Mouse (Mus musculus): Measurements from ENCODE around the gene Hdgfl3. TPM values are rescaled to one million over a fixed set of nuclear protein-coding genes. Genes with fewer than 3 reads are reported as not detected.

The Hdgfl3 gene
- 0.25 TPM in 1 of 2 replicates, not detected in the other for total RNA-seq (2023)

DNA sequence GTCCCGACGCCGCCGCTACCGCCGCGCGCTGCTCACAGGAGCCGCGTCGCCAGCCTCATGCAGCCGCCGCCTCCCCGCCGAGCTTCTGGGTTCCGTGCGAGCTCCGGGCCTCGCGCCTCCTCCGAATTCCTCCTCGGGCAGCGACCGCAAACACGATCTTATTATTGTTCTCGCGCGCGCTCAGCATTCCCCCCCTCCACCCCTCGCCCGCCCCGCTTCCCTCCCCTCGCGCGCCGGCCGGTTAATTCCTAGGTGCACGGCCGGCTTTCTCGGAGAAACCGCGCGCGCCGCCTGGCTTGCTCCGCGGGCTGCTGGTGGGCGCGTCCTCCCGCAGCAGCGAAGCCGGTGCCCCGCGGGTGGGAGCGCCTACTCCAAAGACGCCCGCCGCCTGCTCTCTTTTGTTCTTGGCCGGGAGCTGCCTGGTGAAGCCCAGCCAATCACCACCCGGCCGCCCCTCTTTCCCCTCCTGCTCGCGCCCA, at the start of gene Hdgfl3:
Hdgfl3 (minus strand) TSS at position 207 of the 479 bp plus-strand sequence.

DNA sequence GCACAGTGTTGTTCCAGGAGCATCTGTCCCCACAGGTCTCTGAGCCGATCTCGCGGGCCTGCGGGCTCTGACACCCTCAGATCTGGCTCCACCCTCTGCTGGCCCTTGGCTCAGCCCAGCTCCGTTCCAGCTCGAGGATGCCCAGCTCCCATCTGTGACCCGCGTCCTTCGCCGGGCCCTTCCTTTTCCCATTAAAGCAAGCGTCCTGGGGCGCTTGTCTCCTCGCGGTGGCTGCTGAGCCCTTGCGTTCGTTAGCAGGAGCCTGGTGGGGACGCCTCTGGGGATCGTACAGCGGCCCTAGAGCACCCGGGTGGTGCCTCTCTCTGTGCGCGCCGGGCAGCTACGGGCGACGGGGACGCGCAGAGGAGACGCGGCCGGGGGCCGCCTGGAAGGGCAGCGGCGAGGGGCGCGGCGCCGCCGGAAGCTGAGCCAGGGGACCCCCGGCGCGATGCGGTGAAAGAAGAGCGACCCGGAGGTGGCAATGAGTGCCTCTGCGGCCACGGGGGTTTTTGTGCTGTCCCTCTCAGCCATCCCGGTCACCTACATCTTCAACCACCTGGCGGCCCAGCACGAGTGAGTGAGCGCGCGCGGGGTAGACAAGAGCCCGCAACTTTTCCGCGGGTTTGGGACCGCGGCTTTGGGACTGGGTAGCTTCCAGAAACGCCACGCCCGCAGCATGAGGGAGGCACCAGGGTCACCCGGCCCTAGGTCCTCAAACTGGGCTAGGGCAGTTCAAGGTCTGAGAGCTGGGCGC, 75.1 kb downstream of the Hdgfl3 start, which contains the start of gene Tm6sf1:
Tm6sf1 (plus strand) TSS at position 34 of the 754 bp plus-strand sequence.

DNA sequence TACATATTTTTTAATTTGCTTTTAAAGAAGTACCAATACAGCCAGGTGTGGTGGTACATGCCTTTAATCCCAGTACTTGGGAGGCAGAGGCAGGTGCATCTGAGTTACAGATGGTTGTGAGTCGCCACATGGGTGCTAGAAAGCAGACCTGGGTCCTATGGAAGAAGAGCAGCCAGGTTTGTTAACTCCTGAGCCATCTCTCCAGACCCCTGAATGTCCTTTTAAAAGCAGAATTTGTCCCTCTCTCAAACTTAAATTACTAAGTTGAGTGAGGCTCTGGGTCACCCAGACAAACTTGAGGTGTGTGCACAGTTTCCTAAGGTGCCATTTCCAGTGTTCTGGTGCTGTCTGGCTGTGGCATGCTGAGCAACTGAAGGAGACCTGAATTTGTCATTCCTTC, 78.6 kb downstream of the Hdgfl3 start, which contains the start of gene Gm10160:
Gm10160 (minus strand) TSS at position 101 of the 400 bp plus-strand sequence.

Other genes starting within 250 kb of the Hdgfl3 start
- not detected in 2 replicates for gene Homer2, start 226.9 kb downstream of the Hdgfl3 start, total RNA-seq (2023)
- gene Ramac, start 171.5 kb downstream of the Hdgfl3 start, total RNA-seq (2023): 59.8 and 63.1 TPM in 2 replicates
- gene 3110040N11Rik, start 145.0 kb downstream of the Hdgfl3 start, total RNA-seq (2023): 8.8 and 10.9 TPM in 2 replicates
- 37.0 and 41.4 TPM in 2 replicates for gene Btbd1, start 105.0 kb downstream of the Hdgfl3 start, total RNA-seq (2023)
- gene Gm10160, start 78.7 kb downstream of the Hdgfl3 start, total RNA-seq (2023): not detected in 2 replicates
- gene Tm6sf1, start 75.5 kb downstream of the Hdgfl3 start, total RNA-seq (2023): 169 and 195 TPM in 2 replicates
- not detected in 2 replicates for gene Bnc1, start 57.8 kb upstream of the Hdgfl3 start, total RNA-seq (2023)
- gene Sh3gl3, start 239.4 kb upstream of the Hdgfl3 start, total RNA-seq (2023): not detected in 2 replicates

All from neutrophil, adult 65 days (primary cell).